Mouse (Mus musculus): ENCODE results near the gene Csnk2a2.
A peak's percentile ranks its signal among the peaks of the same experiment; 100 is the strongest.

Csnk2a2 gene

DNA sequence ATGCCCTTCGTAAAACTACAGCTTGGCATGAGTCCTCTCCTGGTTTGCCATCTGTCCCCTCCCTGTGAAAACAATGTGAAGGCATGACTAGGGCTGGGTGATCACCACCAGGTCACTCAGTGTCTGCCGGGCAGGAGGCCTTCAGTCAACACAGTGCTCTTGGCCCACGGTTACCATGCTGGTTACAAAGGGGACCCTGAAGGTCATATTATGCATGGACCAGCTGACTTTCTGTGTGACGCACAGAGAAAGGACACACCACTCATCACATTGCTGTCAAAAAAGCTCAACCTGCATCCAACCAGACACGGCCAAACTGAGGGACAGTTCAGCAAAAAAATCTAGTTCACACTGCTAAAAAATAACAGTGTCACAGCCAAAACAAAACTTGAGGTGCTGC, at the start of gene Csnk2a2:
Csnk2a2 (minus strand) TSS at position 34 of the 400 bp plus-strand sequence.
- no peak for DNase-seq (ENCODE audit: low spot score in 2 of 2)

DNA sequence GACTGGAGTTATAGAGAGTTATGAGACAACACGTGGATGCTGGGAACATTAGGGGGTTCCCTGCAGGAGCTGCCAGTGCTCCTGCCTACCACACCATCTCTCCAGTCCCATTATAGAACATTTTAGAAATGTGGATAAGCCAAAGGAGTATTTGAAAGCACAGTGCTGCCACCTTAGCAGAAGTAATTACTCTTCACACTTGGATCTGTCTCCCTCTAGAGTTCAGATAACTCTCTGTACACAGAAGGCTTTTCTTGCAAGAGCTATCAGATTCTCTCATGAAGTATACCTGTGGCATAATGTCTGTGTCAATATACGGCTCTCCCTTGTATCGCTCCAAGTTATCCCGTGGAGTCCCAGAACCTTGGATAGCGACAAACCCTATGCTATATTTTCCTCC, 49.6 kb upstream of the Csnk2a2 start:
- DNase-seq (ENCODE audit: low spot score in 2 of 2), result no peak

DNA sequence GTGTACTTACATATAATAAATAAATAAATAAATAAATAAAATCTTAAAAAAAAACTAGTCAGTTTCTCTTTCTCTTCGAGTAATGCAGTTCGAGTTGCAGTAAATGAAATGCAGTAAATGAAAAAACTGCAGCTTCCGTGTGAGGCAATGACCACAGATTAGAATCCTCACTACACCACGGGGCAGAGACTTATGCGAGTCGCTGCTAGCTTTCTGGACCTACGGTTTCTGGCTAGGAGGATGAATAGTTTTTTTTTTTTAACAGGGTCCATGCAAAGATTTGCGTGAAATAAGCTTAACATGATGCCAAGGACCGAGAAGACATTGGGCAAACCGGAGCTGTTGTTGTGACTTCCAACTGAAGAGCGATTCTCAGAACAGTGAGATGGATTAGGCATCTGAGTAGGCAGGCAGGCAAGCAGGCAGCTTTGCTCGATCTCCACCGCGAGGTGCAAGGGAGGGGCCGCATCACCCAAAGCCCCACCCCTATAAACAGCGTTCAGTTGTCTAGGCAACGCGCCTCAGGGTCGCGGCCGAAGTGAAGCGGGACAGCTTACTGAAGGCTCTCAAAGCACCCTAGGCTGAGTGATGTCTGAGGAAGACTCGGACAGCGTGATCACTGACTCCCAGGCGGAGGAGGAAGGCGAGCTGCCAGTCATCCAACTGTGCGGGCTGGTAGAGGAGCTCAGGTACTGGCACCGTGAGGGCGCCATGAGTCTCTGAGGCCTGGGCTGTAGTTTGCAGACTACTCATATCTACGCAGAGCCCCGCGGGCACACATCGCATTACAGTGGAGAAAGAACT, 43.9 kb upstream of the Csnk2a2 start, which contains the start of gene Ccdc113:
Ccdc113 (plus strand) TSS at position 502 of the 804 bp plus-strand sequence.
- peak in 1 of 2 experiments; percentile 53 for DNase-seq (ENCODE audit: low spot score in 2 of 2)

GRCm38 (mm10) chr8:95532206-95532605, 42.4 kb upstream of the Csnk2a2 start:
- no peak for DNase-seq (ENCODE audit: low spot score in 2 of 2)

GRCm38 (mm10) chr8:95528750-95529310, 39.0 kb upstream of the Csnk2a2 start:
- DNase-seq (ENCODE audit: low spot score in 2 of 2), result no peak

DNA sequence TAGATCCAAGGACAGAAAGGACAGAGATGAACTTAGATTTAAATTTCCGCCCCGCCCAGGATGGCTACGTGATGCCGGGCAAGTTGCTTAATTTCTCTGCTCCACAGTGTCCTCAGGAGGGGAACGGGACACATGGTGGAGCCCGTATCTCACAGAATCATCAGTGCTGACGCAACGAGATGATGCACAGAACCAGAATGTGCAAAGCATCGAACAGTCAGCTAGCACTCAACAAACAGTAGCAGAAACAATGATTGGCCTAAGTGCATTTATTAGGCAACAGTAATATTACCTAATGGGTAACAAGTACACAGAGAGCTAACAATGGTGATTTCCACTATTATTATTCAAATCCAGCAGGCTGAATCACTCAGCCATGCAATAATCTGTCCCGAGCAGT, 38.4 kb upstream of the Csnk2a2 start:
- no peak for DNase-seq (ENCODE audit: low spot score in 2 of 2)

DNA sequence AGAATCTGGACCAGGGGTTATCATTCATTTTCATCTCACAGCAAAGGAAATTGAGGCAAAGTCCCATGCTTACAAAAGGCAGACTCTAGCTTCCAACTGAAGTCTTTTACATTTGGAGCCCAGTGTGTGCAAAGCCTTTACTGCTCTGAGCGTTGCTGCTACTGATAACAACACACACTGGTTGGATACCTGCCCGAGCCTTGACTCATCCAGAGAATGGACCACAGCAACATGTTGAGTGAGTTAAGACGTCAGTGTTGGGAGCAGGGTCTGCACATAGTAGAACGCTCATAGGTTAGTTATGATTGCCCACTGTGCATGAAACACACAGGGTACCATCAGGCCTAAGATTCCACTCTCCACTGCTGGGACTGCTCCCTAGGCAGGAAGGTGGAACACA, 34.2 kb upstream of the Csnk2a2 start:
- no peak for DNase-seq (ENCODE audit: low spot score in 2 of 2)

GRCm38 (mm10) chr8:95516928-95517327, 27.1 kb upstream of the Csnk2a2 start:
- DNase-seq (ENCODE audit: low spot score in 2 of 2), result no peak

DNA sequence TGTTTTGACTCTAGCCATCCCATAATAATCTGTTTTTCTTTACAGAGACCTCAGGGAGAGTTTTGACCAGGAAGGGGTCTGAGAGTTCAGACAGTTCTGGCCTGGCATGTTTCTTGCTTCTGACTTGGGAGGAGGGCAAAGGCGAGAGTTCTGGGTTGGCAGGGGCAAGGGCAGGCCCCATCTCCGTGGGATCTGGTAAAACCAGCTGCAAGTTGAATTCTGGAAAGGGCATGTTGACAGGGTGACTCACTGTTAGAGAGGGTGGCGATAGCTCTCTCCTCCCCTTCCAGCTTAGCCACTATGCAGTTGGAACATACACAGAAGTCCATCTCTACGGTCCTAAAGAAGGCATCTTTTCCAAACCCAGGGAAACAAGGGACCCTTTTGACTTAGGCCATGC, 23.4 kb upstream of the Csnk2a2 start:
- DNase-seq (ENCODE audit: low spot score in 2 of 2), result no peak

- DNase-seq (ENCODE audit: low spot score in 2 of 2), result no peak
Measured at GRCm38 (mm10) chr8:95512257-95512656, 22.4 kb upstream of the Csnk2a2 start.

DNA sequence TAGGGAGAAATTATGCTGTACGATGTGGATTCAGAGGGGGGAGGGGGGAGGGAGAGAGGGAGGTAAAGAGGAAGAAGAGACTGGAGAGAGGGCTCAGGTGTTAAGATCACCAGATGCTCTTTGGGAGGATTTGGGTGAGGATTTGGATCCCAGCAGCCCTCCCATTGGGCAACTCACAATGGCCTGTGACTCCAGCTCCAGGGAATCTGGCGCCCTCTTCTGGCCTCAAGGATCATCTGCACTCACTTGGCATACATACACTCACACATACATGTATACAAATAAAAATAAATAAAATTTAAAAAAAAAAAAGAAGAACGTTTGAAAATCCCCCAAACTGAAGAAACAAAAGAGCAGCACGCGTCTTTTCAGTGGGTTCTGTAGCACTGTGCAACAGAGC, 16.4 kb upstream of the Csnk2a2 start:
- DNase-seq (ENCODE audit: low spot score in 2 of 2), result no peak

DNA sequence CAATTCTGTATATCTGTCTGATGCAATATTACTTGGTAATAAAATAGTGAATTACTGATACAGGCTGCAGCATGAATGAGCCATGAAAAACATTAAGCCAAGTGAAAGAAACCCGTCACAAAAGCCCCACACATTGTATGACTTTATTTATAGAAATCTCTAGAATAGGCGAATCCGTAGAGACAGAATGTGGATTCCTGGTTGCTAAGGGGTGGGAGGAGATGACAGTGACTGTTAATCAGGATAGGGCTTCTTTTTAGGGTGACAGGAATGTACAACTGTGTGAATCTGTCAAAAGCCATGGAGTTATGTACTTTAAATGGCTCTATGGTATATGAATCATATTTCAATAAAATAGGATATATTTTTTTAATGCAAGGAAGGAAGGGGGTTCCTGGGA, 15.8 kb upstream of the Csnk2a2 start:
- no peak for DNase-seq (ENCODE audit: low spot score in 2 of 2)

DNA sequence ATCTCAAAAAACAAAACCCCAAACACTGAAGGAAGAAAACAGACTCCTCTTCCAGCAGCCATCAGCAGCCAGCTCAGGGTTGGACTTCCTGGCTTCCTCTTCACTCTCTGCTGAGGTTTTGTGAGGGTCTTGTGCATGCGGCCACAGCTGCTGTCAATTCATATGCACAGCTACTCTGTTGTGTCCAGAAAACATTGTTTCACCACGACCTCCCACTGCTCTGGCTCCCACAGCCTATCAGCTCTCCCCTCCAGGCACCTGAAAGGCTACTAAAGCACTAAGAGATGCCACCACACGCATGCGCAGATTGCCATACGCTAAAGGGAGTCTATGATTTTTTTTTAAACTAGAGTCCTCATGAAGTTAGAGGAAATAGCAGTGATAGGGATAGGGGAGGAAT, 15.0 kb upstream of the Csnk2a2 start:
- DNase-seq (ENCODE audit: low spot score in 2 of 2), result no peak

DNA sequence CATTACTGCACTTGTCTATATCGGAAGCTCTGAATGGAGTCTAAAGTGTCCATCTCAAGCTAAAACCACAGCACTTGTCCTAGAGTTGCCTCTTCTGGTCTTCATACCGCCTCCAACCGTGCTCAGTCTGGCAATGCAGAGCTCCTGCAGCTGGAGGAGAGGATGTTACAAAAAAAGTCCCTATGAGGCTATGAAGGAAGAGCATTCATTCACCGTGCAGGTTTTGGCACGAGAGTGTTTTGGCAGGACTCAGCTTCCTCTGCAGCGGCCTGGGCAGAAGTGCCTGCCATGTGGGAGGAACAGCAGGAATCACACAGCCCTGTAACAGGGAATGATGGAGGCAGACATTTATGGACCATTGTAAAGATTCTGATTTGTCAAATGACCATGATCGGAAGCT, 12.6 kb upstream of the Csnk2a2 start:
- DNase-seq (ENCODE audit: low spot score in 2 of 2), result no peak

DNA sequence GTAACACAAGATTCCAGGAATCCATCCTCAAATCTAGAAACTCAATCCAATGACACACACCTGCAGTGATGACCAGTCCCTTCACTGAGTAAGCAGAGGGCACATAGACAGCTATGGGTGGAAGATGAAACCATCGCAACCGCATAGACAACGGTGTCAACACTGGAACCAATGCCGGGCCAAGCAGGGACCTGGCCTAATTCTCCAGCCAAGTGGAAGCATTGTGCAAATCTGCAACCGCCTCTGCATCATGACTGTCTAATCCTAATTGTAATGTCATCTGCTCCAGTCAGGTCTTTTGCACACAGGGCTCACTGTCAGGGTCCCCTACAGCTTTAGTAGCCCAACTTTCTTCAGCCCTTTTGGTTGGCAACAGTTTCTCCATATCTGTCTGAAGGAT, 10.6 kb upstream of the Csnk2a2 start:
- no peak for DNase-seq (ENCODE audit: low spot score in 2 of 2)

DNA sequence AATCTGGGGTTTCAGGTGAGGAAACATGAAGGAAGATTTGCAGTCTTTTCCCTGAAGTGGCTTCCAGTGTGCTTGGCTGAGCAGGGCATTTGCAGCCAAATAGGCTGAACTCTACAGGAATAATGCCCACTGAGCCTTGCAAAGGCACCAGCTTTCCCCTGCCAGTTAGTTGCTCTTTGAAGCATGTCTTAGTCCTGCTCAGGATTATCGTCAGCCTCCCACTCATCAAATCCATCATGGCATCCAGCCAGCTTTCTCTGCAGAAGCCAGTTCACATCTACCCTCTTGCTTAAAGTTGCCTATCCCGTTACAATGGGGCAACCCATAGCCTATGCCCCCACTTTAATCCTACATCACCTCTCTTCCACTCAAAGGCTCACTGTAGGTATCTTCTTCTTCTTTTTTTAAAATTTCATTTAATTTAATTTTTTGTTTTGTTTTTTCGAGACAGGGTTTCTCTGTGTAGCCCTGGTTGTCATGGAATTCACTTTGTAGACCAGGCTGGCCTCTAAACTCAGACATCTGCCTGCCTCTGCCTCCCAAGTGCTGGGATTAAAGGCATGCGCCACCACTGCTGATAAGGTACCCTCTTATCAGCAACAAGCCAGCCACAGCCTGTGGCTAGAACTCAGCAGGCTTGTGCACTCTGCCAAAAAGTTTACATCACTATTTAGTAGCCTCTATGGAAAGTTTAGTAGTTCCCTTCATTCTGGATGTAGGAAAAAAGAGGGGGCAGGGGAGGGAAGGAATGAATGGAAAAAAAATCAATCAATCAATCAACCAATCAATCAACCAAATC, 9.6 kb upstream of the Csnk2a2 start:
- no peak for DNase-seq (ENCODE audit: low spot score in 2 of 2)

DNA sequence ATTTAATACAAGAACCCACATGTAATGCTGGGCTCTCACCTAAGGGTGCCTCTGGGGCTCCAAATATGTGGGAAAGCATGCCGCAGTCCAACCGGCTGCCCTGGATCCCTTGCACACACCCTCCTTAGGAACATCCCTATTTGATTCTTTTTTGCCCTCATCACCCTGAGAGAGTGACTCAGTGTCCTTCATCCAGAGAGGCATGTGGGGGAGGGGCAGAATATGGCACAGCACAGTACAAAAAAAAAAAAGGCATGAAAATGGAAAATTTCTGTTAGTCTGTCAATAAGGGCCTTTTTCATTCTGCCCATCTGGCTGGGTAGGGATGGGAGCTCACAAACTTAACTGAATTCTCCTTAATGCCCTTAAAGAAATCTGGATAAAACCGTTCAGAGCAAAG, 8.0 kb upstream of the Csnk2a2 start:
- no peak for DNase-seq (ENCODE audit: low spot score in 2 of 2)

DNA sequence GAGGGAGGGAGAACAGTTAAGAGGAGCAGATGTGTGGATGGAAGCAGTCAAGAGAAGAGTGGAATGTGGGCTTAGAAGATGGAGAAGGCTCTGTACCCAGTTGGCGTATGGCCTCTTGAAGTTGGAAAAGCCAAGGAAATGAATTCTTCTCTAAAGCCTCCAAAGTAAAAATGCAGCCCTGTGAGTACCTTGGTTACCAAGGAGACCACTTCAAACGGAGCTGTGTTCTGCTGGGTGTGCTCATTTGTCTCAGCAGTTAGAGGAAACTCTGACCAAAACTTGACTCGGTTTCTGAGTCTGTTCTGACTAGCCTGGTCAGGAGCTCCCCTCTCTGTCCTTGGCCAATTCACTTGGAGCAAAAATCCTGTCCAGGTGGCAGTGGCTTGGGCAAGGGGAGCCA, 6.6 kb upstream of the Csnk2a2 start:
- no peak for DNase-seq (ENCODE audit: low spot score in 2 of 2)

- no peak for DNase-seq (ENCODE audit: low spot score in 2 of 2)
Measured at GRCm38 (mm10) chr8:95495444-95495843, 5.6 kb upstream of the Csnk2a2 start.

DNA sequence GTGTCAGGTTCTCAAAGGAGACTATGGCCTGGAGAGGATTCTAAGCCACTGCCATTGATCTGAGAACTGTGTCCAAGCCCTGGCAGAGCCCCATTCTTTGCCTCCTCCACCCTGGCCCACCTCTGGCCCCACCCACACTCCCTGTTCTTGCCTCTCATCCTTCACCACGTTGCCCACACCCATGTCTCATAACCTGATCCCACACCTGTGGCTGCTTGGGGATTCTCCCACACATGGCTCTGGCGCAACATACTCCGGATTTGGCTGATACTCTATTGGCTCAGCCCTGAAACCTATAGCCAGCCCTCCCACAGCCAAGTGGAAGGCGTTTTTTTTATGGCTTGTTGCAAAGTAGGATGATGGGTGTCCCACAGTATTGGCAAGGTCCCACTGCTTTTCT, 2.2 kb upstream of the Csnk2a2 start:
- no peak for DNase-seq (ENCODE audit: low spot score in 2 of 2)

GRCm38 (mm10) chr8:95488698-95489332, 1.0 kb downstream of the Csnk2a2 start:
- peak; percentile 44 to 81 for DNase-seq (ENCODE audit: low spot score in 2 of 2)
